Mouse (Mus musculus) left cerebral cortex, postnatal 36 days (tissue): ENCODE results near the gene Cdk5rap1. TPM values are rescaled to one million over a fixed set of nuclear protein-coding genes. Genes with fewer than 3 reads are reported as not detected.
"Not testable (repeated sequence)": the region's sequence is repeated elsewhere in the genome, so short reads cannot be mapped to it uniquely, and the experiment has no call there.

Experiments used
- DNase-seq, 2 experiments: peaks; one replicate each; pipeline ENCODE4 v3.0.0; 2021 to 2022; ENCODE audit warnings: low spot score in 2 of 2, mixed read lengths in 1 of 2
- intact Hi-C: fragments of 180-260 bp; cut with DNase I; formaldehyde crosslinking; loops from one replicate; pipeline ENCODE4 v1.15.1; 2025
- total RNA-seq, 2 experiments: library from RNA; stranded (reverse); gene quantifications; 2 replicates each; pipeline ENCODE4 v1.2.3; 2021

The Cdk5rap1 gene
- total RNA-seq, 2 experiments from 2014 or later = 11.2 to 17.5 TPM

DNA sequence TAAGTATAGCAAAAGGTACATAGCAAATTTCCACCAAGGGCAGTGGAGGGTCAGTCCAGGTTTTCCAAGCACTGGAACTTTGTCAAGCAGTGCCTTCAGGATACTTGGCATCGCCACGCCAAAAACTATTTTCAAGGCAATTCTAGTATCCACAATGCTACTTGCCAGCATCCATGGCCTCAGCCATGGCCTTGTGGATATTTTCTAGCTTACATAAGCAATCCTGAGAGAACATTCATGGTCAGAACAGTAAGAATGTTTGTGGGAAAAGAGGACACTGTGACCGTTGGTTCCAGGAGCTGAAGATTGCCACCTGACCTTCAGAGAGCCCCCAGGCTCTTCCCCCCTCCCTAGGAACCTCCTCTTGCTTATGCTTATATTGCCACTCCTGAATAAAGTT, 80.9 kb downstream of the Cdk5rap1 start:
- DNase-seq = not testable (repeated sequence)
- intact Hi-C loops = loop anchor here (5.0 kb wide), 1 partner anchor 75 kb away; no protein-coding TSS in a partner anchor

Other genes starting within 250 kb of the Cdk5rap1 start
- gene Bpifa3, start 242.7 kb downstream of the Cdk5rap1 start, total RNA-seq = not detected
- gene Bpifa1, start 230.1 kb downstream of the Cdk5rap1 start, total RNA-seq = not detected
- gene Bpifa5, start 210.4 kb downstream of the Cdk5rap1 start, total RNA-seq = not detected
- gene Bpifb1, start 182.2 kb downstream of the Cdk5rap1 start, total RNA-seq = under 1 TPM in 1 of 2 experiments, not detected in 1; 0.25 TPM
- gene Bpifb5, start 149.3 kb downstream of the Cdk5rap1 start, total RNA-seq = not detected
- not detected for gene Bpifb9a, start 115.2 kb downstream of the Cdk5rap1 start, total RNA-seq
- gene Bpifb9b, start 65.8 kb downstream of the Cdk5rap1 start, total RNA-seq = not detected
- 10 to 100 TPM; 35.5 to 36.3 TPM for gene Snta1, start 35.1 kb upstream of the Cdk5rap1 start, total RNA-seq
- 10 to 100 TPM; 48.1 to 64.3 TPM for gene Cbfa2t2, start 63.5 kb upstream of the Cdk5rap1 start, total RNA-seq
- 1 to 10 TPM in 1 of 2 experiments, under 1 TPM in 1; 0.49 to 1.2 TPM for gene 1700003F12Rik, start 174.1 kb upstream of the Cdk5rap1 start, total RNA-seq
- gene Actl10, start 178.8 kb upstream of the Cdk5rap1 start, total RNA-seq = not detected
- gene Necab3, start 185.9 kb upstream of the Cdk5rap1 start, total RNA-seq = 10 to 100 TPM; 88.7 to 95.3 TPM
- 10 to 100 TPM; 10.2 to 14.6 TPM for gene E2f1, start 196.9 kb upstream of the Cdk5rap1 start, total RNA-seq
- gene Pxmp4, start 230.7 kb upstream of the Cdk5rap1 start, total RNA-seq = 10 to 100 TPM; 12.4 to 13.9 TPM
- 10 to 100 TPM; 11.8 to 12.9 TPM for gene Zfp341, start 240.3 kb upstream of the Cdk5rap1 start, total RNA-seq
- not detected for gene 4930519P11Rik, start 240.4 kb upstream of the Cdk5rap1 start, total RNA-seq